Mouse (Mus musculus): Measurements from ENCODE around the gene Kansl2.

Kansl2 gene

DNA sequence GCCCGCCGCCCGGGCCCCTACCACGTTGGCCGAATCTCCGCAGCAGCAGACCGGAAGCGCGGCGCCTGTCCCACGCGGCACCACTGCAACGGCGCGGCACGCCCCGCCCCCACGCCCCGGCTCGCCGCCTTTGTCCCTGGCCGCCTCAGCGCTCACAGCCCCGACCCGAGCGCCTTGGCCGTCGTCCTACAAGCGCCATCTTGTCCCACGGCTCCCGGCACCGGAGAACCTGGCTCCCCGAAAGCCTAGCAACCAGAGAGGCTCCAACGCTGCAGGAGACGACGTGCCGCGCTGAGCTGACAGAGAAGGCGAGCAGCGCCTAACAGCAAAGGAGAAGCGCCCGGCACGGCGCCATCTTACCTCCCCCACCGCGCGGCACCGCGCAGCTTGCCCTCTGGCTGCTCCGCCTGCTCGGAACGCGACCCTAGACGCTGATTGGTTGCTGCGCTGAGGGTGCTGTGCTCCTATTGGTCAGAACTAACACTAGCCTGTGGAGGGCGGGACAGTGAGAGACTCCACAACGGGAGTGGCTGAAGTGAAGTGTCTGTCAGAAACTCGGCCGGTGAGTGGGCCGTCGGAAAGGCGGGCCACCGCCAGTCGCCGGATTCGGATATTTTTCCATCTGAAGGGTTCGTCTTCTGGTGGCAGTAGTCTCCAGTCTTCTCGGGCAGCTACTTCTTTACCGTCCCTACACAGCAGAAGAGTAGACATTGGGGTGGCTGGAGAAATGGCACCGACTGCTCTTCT lies at the start of gene Kansl2:
TSS of gene Kansl2 (minus strand) at position 384 of the 747 bp plus-strand sequence.
- DNase-seq, result peak; percentile 95

DNA sequence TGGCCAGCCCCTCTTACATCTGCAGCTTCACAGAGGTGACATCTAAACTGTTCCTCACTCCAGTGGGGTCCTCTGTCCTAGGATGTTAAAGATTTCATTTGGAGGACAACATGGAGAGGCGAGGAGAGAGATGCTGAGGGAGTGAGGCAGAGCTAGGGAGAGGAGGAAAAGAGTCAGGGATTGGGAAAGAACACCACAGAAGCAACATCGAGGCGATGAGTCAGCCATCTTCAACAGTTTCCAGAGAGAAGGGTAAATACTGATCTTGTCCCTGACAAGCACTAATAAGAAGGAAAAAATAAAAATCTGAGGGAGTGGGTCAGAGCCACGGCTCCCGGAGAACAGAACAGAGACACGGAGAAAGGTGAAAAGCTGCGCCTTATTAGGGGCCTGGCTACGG lies 48.9 kb upstream of the Kansl2 start:
- no peak for DNase-seq

GRCm38 (mm10) chr15:98582410-98582809 lies 48.3 kb upstream of the Kansl2 start:
- no peak for DNase-seq

- DNase-seq, result peak; percentile 70
Measured at GRCm38 (mm10) chr15:98579795-98580464, 45.9 kb upstream of the Kansl2 start.

DNA sequence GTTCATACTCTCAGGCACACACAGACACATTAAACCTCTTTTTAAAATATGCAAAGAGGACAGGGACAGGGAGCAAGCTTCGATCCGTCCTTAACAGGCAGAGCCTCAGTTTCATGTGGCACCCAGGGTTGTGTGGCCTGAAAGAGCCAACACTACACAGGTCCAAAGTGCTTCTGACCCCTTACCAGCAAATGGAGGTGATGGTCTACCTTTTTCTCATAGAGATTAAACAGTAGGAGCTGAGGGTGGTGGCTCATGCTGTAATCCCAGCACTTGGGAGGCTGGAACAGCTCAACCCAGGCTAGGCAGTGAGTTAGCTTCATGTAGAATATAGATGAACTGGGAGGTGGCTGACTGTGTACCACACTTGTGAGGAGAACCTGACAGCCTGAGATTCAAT lies 45.2 kb upstream of the Kansl2 start:
- no peak for DNase-seq

GRCm38 (mm10) chr15:98573293-98573692 lies 39.2 kb upstream of the Kansl2 start:
- DNase-seq, result no peak

- DNase-seq, result no peak
Measured at GRCm38 (mm10) chr15:98570873-98571538, 36.9 kb upstream of the Kansl2 start, which contains the start of the genes Ccnt1 and 4930415O20Rik. TSS of gene Ccnt1 (minus strand) at chr15:98570923. TSS of gene 4930415O20Rik (plus strand) at chr15:98571004.

DNA sequence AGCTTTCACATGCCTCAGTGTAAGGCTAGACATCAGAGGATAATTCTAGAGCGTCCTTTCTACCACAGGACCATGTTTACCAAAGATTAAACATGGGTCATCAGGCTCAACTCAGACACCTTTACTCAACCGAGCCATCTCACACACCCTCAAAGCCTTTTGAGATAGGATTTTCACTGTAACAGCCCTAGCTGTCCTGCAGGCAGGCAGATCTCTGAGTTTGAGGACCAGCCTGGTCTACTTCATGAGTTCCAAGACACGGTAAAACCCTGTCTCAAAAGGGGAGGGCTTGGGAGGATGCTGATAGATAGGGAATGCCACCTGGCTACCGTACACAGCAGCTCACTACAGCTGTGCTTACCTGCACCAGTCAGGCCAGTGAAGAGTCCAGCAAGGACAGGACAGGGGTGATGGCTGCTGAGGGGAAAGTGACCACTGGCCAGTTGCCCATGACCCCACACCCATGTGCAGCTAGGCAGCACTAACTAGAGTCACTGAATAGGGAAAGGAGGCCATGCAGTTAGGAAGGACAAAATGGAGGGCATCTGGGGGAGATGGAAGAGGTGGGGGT lies 35.8 kb upstream of the Kansl2 start:
- no peak for DNase-seq

DNA sequence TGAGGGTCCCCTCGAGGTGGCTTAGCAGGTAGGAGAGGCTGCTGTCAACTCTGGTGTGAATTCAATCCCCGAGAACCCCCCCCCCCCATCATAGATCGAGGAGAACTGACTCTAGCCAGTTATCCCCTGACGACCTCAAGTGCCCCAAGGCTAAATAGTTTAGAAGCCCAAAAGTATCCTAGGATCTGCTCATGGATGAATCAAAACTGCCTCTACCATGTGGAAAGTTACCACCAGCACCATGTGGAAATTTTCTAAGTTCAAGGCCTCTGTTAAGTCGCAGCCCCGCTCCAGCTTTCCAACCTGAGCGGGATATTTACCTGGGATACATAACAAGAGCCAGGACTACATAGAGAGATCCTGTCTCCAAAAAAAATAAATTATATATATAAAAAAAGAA lies 35.2 kb upstream of the Kansl2 start:
- DNase-seq, result no peak

GRCm38 (mm10) chr15:98568256-98569033 lies 34.4 kb upstream of the Kansl2 start:
- no peak for DNase-seq

GRCm38 (mm10) chr15:98567278-98568134 lies 33.4 kb upstream of the Kansl2 start:
- peak; percentile 98 for DNase-seq

- no peak for DNase-seq
Measured at GRCm38 (mm10) chr15:98566973-98567277, 32.9 kb upstream of the Kansl2 start.

DNA sequence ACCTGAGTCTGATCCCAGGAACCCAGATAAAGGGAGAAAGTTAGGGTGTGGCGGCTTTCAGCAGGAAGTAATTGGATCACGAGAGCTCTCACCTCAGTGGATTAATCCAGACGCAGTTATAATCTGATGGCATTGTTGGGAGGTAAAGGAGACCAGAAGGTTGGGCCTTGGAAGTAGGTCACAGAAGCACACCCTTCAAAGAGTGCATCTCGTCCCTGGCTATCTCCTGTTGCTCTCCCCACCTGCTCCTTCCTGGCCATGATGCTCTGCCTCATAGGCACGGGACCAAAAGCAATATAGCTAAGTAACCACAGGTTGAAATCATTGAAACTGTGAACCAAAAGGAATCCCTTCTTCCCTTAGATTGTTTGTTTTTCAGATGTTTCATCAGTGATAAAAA lies 23.1 kb upstream of the Kansl2 start:
- no peak for DNase-seq

DNA sequence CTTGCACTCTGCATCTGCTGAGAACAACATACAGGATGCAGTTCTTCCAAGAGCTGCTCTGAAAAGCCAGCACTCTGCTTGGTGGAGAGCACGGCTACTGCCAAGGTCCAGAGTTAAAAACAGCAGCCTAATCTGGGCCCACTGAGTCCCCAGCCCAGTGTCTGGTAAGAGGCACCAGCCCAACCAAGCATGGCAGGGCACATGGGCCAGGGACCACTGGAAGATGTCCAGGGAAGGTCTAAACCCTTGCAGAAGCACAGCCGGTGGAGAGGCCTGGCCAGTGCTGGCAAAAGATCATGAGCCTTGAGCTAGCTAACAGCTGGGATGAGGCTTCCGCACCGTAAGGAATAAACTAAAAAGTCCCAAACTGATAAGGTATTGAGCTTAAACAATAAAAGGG lies 21.8 kb upstream of the Kansl2 start:
- DNase-seq, result no peak

DNA sequence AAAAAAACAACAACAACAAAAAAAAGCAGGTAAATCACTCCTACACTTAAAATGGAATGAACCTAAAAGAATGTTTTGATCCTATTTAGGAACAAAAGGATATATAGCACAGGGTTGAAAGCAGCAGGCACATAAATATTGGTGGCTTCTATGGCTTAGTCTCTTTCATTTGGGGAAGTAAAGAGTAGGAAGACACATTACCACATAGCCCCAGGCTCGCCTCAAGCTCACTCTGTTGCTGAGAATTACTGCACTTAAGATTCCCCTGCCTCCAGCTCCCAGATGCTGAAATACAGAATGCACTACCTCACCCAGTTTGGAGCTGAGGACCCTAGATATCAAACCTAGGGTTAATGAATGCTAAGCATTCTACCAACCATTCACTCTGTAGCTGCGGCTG lies 18.7 kb upstream of the Kansl2 start:
- DNase-seq, result no peak

DNA sequence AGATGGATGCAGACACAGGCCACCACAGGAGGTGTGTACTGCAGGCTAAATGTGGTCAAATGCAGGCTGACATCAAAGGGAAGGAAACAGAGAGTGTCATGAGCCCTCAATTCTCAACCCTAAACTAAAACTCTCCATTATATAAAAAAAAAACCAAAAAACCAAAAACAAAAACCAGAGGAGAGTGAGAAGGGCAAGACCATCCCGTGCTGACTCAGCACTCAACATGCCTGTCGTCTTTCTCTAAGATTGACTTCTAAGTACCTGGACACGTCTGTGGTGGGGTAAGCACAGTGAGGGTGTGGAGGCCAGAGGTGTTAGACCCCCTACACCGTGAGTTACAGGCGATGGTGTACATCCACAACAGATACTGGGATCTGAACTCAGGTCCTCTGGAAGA lies 12.8 kb upstream of the Kansl2 start:
- DNase-seq, result no peak

DNA sequence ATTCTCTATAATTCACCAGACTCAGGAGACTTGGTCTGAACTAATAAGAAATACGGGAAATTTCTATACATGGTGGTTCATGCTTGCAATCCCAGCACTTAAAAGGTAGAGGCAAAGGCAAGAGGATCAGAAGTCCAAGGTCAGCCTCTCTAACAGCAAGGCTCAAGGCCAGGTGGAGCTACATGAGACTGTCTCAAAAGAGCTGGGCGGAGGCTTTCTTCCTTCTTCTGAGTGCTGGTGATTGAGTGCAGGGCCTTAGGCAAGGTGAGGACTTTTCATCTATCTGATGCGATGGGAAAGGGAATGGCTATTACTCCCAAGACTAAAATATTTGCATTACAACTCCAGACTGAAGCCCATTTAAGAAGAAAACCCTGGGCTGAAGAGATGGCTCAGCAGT lies 11.1 kb upstream of the Kansl2 start:
- DNase-seq, result no peak

GRCm38 (mm10) chr15:98543341-98543740 lies 9.3 kb upstream of the Kansl2 start:
- DNase-seq, result no peak

DNA sequence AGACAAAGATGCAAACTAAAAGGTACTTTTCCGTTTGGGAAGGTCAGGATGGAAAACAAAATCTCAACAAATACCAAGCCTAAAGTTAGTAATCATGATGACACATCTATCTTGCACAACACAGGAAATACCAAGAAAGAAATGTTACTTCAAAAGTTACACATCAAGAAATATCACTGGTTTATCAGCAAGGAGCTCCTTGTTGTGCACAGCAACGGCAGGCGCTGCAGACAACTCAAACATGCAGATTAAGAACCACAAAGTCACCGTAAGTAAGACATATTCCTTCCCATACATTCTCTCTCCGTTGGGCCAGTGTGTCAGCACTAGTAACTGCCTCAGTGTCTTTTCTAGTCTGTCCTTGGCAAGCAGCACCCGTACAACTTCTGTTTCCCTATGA lies 7.0 kb upstream of the Kansl2 start:
- DNase-seq, result no peak

DNA sequence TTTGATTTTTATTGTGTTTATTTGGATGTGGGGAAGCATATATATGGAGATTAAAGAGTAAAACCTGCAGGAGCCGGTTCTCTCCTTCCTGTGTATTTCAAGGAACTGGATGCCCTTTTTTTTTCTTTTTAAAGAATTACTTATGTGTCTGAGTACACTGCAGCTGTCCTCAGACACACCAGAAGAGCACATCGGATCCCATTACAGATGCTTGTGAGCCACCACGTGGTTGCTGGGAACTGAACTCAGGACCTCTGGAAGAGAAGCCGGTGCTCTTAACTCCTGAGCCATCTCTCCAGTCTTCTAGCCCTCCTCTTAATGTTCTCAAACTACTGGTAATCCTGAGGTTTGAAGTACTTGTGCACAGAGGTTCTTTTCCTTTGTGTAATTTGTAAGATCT lies 3.9 kb upstream of the Kansl2 start:
- no peak for DNase-seq

DNA sequence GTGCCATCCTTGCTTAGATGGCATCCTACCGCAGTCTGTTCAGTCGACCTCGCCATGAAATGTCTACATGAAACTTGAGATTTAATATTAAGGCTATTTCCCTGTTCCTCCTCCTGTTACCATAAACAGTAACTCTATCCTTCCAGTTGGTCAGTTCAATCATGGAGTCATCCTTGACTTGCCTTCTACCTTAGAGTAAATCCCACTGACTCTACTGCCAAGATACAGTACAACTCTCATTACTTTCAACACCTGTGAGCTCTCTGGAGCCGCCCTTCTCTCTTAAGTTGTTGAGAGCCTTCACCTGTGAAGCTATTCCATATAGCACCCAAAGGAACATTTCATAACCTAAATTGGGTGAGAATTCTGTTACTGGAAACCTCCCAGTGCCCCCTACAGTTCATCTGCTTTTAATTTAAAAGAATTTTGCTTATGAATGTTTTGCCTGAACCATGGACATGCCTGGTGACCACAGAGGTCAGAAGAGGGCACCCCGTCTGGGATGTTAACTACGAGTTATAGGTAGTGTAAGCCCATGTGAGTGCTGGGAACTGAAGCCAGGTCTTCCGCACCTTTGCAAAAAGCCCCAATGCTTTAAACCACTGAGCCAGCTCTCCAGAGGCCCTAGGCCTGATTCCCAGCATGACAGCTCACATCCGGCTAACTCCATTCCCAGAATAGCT lies 2.9 kb upstream of the Kansl2 start:
- DNase-seq, result no peak
